Mouse (Mus musculus): Measurements from ENCODE around the gene Ppp2r3a.
A peak's percentile ranks its signal among the peaks of the same experiment; 100 is the strongest.

Ppp2r3a gene

DNA sequence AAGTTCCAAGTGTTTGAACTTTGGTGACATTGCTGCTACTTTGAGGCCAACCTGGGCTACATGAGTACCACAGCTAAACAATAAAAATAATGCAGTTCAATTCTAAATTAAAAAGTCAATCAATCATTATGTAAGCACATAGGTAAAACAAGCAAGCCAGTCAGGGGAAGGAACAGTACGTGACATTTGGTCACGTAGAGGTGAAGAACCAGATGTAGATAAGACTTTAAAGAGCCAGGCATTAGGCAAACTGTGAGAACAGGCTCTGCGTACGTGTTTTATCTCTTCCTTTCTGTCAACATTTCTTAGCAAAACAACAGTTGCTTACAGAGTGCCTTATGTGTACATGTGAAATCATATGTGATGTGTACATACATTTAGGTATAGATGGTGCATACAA lies 946 bp upstream of the Ppp2r3a start:
- ATAC-seq (ENCODE audit: insufficient number of reproducible peaks, low FRiP score, low TSS enrichment) = no peak

GRCm38 (mm10) chr9:101250981-101251643 lies 483 bp downstream of the Ppp2r3a start:
- ATAC-seq (ENCODE audit: insufficient number of reproducible peaks, low FRiP score, low TSS enrichment) = peak; percentile 39

- ATAC-seq (ENCODE audit: insufficient number of reproducible peaks, low FRiP score, low TSS enrichment) = no peak
These were observed 1.1 kb downstream of the Ppp2r3a start for GRCm38 (mm10) chr9:101250486-101250885.

GRCm38 (mm10) chr9:101249626-101250025 lies 2.0 kb downstream of the Ppp2r3a start:
- ATAC-seq (ENCODE audit: insufficient number of reproducible peaks, low FRiP score, low TSS enrichment) = no peak

- no peak for ATAC-seq (ENCODE audit: insufficient number of reproducible peaks, low FRiP score, low TSS enrichment)
These were observed 4.1 kb downstream of the Ppp2r3a start for GRCm38 (mm10) chr9:101247541-101247940.

- ATAC-seq (ENCODE audit: insufficient number of reproducible peaks, low FRiP score, low TSS enrichment) = no peak
These were observed 6.1 kb downstream of the Ppp2r3a start for GRCm38 (mm10) chr9:101245493-101245892.

DNA sequence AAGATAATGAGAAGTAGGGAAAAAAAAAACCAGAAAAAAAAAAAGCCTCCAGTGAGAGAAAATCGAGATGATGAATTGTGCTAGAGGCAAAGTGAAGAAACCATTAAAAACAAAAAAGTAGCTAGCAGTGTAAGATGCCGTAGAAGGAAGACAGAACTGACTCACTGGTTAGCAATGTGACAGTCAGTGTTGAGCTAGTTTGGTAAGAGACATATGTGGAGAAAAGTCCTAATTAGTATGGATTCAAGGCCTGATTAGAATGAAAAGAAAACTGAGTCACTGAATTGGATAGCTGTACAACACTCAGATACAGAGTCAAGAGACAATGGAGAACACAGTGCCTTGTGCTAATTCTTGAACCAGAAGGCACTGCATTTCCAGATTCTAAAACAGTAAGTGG lies 7.9 kb downstream of the Ppp2r3a start:
- no peak for ATAC-seq (ENCODE audit: insufficient number of reproducible peaks, low FRiP score, low TSS enrichment)

- no peak for ATAC-seq (ENCODE audit: insufficient number of reproducible peaks, low FRiP score, low TSS enrichment)
These were observed 11.4 kb downstream of the Ppp2r3a start for GRCm38 (mm10) chr9:101240161-101240560.

GRCm38 (mm10) chr9:101235786-101236185 lies 15.8 kb downstream of the Ppp2r3a start:
- ATAC-seq (ENCODE audit: insufficient number of reproducible peaks, low FRiP score, low TSS enrichment) = no peak

DNA sequence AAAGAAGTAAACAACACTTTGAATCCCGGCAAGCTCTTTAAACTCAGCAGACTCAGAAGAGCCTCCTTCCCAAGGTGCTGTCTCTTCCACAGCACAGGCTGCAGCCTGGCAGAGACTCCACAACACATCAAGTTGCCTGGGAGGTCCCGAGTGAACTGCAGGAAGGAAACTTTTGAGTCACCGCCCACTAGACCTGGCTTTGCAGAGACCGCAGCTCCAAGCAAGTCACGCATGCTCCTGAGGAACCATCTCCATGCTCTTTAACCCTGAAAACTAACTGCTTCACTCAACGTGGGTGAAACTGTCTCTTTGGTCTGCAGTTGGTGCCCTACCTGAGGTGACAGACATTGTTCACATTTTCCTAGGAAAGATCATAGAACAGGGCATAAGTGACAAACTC lies 19.6 kb downstream of the Ppp2r3a start:
- ATAC-seq (ENCODE audit: insufficient number of reproducible peaks, low FRiP score, low TSS enrichment) = no peak

DNA sequence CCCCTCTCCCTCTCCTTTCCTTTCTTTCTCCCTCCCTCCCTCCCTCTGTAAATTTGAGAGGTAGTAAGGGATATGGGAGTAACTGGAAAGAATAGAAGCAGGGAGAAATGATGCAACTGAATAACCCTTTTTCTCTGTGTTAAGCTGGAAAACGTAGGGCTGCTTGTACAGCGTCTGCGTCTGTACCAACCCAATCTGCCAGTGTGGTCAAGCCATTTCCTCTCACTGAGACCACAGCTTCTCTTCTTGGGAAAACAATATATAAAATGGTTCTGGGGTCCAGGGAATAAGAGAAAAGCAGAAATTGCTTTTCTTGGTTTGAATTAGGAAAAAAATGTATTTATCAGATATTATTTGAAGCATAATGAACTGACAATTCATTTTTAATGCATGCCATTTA lies 21.6 kb downstream of the Ppp2r3a start:
- ATAC-seq (ENCODE audit: insufficient number of reproducible peaks, low FRiP score, low TSS enrichment) = no peak

GRCm38 (mm10) chr9:101228892-101229291 lies 22.7 kb downstream of the Ppp2r3a start:
- no peak for ATAC-seq (ENCODE audit: insufficient number of reproducible peaks, low FRiP score, low TSS enrichment)

GRCm38 (mm10) chr9:101207984-101208383 lies 43.6 kb downstream of the Ppp2r3a start:
- ATAC-seq (ENCODE audit: insufficient number of reproducible peaks, low FRiP score, low TSS enrichment) = no peak

DNA sequence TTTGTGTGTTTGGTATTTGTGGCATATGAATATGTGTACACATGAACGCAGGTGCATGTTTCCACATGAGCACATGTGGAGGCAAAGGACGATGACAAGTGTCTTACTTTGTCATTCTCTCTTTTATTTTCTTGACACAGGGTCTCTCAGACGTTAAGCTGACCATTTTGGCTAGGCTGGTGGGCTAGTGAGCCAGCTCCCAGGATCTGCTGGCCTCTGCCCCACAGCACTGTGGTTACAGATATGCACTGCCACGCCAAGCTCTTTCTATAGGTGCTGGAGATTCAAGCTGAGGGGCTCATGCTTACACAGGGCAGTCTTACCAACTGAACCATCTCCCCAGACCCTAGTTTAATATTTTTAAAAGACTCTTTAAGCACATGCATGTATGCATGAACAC lies 45.1 kb downstream of the Ppp2r3a start:
- ATAC-seq (ENCODE audit: insufficient number of reproducible peaks, low FRiP score, low TSS enrichment) = no peak

GRCm38 (mm10) chr9:101205216-101205615 lies 46.4 kb downstream of the Ppp2r3a start:
- ATAC-seq (ENCODE audit: insufficient number of reproducible peaks, low FRiP score, low TSS enrichment) = no peak

GRCm38 (mm10) chr9:101204059-101204458 lies 47.5 kb downstream of the Ppp2r3a start:
- ATAC-seq (ENCODE audit: insufficient number of reproducible peaks, low FRiP score, low TSS enrichment) = no peak

DNA sequence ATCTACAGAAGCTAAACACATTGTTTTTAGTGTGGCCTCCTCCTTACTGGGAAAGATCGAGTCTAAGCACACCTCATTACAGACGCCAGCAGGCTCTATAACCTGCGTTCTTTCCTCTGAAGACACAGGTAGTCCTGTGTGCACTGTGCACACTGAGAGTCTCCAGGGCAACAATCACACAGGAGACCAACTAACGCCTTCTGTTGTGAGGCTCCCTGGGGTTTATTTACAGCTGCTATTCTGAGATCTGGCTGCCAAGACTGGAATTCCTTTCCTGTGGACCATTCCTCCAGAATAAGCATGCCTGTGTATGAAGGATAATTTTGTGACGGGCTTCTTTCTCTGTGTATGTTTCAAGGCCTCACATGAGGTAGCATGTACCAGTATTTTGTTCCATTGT lies 51.0 kb downstream of the Ppp2r3a start:
- no peak for ATAC-seq (ENCODE audit: insufficient number of reproducible peaks, low FRiP score, low TSS enrichment)

DNA sequence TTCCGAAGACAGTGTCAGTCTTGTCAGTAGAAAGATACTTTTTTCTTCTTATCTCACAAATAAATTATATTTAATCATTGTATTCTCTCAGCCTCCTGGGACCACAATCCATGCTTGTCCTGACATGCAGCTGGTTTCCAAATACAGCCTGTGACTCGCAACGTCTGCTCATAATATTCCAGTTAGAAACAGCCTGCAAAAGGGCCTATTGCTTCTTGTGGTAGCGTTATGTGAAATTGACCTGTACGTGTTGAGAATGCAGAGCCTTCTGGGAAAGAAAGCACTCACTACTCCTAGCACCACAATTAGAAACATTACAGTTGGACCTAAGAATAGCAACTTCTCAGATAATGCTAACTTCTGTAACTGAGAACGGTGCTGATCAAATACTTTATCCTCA lies 52.8 kb downstream of the Ppp2r3a start:
- no peak for ATAC-seq (ENCODE audit: insufficient number of reproducible peaks, low FRiP score, low TSS enrichment)

DNA sequence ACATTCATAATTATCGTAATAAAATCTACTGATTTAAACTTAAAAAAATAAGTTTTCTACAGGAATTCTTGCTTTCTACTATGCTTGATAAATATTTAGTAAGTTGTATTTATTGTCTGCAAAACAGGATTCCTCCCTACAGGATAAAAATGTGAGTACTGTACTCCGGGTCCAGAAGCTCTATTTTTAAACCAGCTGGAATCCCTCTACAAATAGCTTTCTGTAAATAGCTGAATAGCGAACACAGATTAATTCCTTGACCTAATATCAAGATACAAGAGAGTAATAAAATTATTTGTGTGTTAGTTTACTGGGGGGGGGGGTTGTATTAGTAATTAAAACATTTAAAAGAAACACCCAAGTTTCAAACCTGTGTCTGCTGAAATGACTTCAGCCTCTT lies 53.3 kb downstream of the Ppp2r3a start:
- ATAC-seq (ENCODE audit: insufficient number of reproducible peaks, low FRiP score, low TSS enrichment) = no peak

DNA sequence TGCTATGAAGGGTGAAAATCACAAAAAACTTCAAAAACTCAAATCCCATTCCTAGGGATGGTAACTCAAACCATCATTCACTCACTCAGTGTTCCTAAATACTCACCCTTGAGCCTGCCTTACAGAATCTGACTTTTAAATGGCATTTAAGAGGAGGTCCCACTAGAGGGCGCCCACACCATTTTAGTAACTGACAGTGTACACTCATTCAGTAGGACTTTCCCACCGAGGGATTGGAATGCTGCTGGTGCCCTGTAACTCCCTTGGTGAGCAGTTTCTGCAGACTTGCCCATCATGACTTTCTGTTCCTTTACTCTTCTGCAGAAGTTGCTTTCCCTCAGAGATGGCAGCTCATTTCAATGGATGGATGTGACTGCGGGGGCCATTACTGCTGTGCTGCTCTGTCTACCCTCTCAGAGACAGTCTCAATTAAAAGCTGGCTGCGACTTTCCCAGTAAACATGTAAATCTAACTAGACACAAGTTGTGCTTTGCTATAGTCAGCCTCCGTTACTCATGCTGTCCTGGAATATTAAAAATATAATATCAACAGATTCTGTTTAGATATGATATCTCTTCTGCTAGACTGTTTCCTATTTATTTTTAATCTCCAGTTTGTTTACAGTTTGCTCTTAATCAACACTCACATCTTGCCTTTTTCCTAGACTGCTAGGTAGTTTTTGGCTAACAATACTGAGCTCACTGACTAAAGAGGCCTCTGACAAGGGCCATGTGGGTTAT lies 69.5 kb downstream of the Ppp2r3a start:
- ATAC-seq (ENCODE audit: insufficient number of reproducible peaks, low FRiP score, low TSS enrichment) = peak; percentile 72

GRCm38 (mm10) chr9:101181291-101181690 lies 70.3 kb downstream of the Ppp2r3a start:
- no peak for ATAC-seq (ENCODE audit: insufficient number of reproducible peaks, low FRiP score, low TSS enrichment)

DNA sequence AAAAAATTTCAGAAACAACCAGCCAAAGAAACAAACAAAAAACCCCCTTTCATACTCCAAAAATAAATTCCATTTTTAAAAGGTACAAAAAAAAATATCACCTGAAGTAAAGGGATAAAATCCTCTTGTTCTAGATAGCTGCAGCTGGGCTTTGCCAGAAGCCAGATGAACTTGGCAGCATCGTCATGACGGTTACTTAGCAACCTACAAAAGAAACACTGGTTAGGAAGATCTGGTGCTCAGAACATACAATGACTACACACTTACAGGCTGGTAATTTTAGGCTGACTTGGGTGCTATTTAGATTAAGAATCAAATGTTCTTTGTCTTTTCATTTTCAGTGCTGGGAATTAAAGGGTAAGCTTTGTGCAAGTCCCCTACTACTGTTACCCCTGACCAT lies 71.4 kb downstream of the Ppp2r3a start:
- no peak for ATAC-seq (ENCODE audit: insufficient number of reproducible peaks, low FRiP score, low TSS enrichment)

Data from cerebellum, adult (tissue).